9 mouse cellular contexts compared by ENCODE assay signal in the genomic region with DNA sequence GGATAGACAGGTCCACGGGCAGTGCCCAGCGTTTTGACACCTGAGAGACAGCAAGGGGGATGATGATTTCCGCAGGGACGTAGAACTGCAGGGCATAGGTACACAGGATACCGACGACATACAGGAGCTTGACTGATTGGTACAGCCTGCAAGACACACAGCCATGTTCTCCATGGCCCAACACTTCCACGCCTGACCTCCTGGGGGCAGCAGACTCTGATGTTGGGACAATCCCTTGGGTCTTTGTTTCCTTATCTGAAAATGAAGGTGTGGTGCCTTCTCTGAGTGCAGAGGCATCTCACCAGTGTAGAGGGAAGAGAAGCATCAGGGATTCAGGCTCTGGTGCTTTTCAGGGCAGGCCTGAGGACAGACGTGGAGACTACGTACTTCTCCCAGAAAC. TPM values are rescaled to one million over a fixed set of nuclear protein-coding genes. Genes with fewer than 3 reads are reported as not detected.
A peak's percentile ranks its signal among the peaks of the same experiment; 100 is the strongest.
DNase-seq lines count a peak whose midpoint lies in the region; ATAC-seq and TF ChIP-seq lines count a peak whose summit lies in the region.
"Had no signal": no experiment of that assay in that cellular context is flagged by ENCODE, and none has a peak within 500 bp of the region (broad histone marks: within the 10 kb centered on the region; RNA-seq: fewer than 3 reads in every experiment).

No protein-coding gene starts in this region.

- H3K4me3 ChIP-seq in left cerebral cortex, adult 2 months = no peak overlapping the region
- no peak overlapping the region for H3K4me3 ChIP-seq in thymus, adult 2 months (ENCODE audit: control insufficient read depth, insufficient read depth, low read length)
- H3K4me3 ChIP-seq: limb, embryonic 12.5 days had no signal

- intact Hi-C loops in left cerebral cortex, adult 2 months (cut with DNase I) = loop anchor here (5.0 to 10.0 kb wide), 2 partner anchors 80 to 282 kb away; no protein-coding TSS in a partner anchor

- no peaks in the 10 kb centered on the region for H3K27me3 ChIP-seq in thymus, adult 2 months (ENCODE audit: control insufficient read depth, insufficient read depth, low read length)
- H3K27me3 ChIP-seq: limb, embryonic 12.5 days had no signal

- H3K36me3 ChIP-seq in thymus, adult 2 months (ENCODE audit: control insufficient read depth, insufficient read depth, low read length) = no peaks in the 10 kb centered on the region
- H3K36me3 ChIP-seq: limb, embryonic 12.5 days had no signal

- WGBS in thymus, adult 2 months = 65% methylated on average over 9 of the region's 9 CpGs

- H3K27ac ChIP-seq in left cerebral cortex, adult 2 months = no peak overlapping the region
- no peak overlapping the region for H3K27ac ChIP-seq in thymus, adult 2 months (ENCODE audit: control insufficient read depth, insufficient read depth, low read length)
- H3K27ac ChIP-seq: limb, embryonic 12.5 days had no signal

- DNase-seq in cerebellum, adult 9-10 months = peak; percentile 42
- peak; percentile 16 for DNase-seq in 3134 (ENCODE audit: extremely low read depth, insufficient read length, low spot score)
- DNase-seq in ZHBTc4 (ENCODE audit: low read depth, low spot score) = peak; percentile 92
- DNase-seq in forelimb bud, embryonic 11.5 days (ENCODE audit: low read depth, low spot score) = peak; percentile 17
- peak; percentile 54 to 72 for DNase-seq in left cerebral cortex, adult 2 months (ENCODE audit: extremely low spot score in 1 of 2, low spot score in 2 of 2)
- peak; percentile 73 for DNase-seq in thymus, adult 2 months

- no peak for ATAC-seq in cerebellum, adult (ENCODE audit: insufficient number of reproducible peaks, low FRiP score, low TSS enrichment)
- ATAC-seq in megakaryocyte-erythroid progenitor cell, adult 5-6 weeks (replicated peaks; ENCODE audit: low FRiP score, low TSS enrichment, poor library complexity, severe bottlenecking) = peak; percentile 84

- TF ChIP-seq CTCF in left cerebral cortex, adult 2 months (IDR thresholded peaks at IDR 0.05) = peak; percentile 78
- peak; percentile 76; the same call in 1 of the 2 replicates for TF ChIP-seq CTCF in thymus, adult 2 months (IDR thresholded peaks at IDR 0.05; ENCODE audit: borderline replicate concordance, control insufficient read depth, extremely low read depth, insufficient read depth, low read length, poor library complexity)

- TF ChIP-seq POLR2A in thymus, adult 2 months (IDR thresholded peaks at IDR 0.05; ENCODE audit: control insufficient read depth, extremely low read depth, insufficient read depth, low read length, poor library complexity) = no peak

- H3K4me1 ChIP-seq in thymus, adult 2 months (replicated peaks; ENCODE audit: control insufficient read depth, insufficient read depth, low read length) = peaks cover 3% of the 10 kb centered on the region
- H3K4me1 ChIP-seq: limb, embryonic 12.5 days had no signal

RNA-seq across cellular contexts. Expression of gene Slc36a3, which starts 11.2 kb away (rescaled TPM):
- not detected for total RNA-seq in left cerebral cortex, adult 2 months (2021)
- not detected in 2 replicates for total RNA-seq in megakaryocyte-erythroid progenitor cell, adult 5-6 weeks (2014; fragmentation: Nextera tagmentation)
- total RNA-seq in megakaryocyte-erythroid progenitor cell, adult 5-6 weeks (2017) = not detected in 2 replicates
- polyA plus RNA-seq in thymus, adult 2 months (2012; rRNA removed) = 0.48 and 0.74 TPM in 2 replicates
- polyA plus RNA-seq: limb, embryonic 12.5 days had no signal

RNA-seq across cellular contexts. Expression of gene Slc36a2, which starts 22.2 kb away (rescaled TPM):
- under 1 TPM in 1 of 2 experiments, not detected in 1; 0.32 TPM for total RNA-seq in left cerebral cortex, adult 2 months (2021)
- not detected in 2 replicates for total RNA-seq in megakaryocyte-erythroid progenitor cell, adult 5-6 weeks (2014; fragmentation: Nextera tagmentation)
- not detected in 2 replicates for total RNA-seq in megakaryocyte-erythroid progenitor cell, adult 5-6 weeks (2017)
- 38.6 and 44.6 TPM in 2 replicates for polyA plus RNA-seq in thymus, adult 2 months (2012; rRNA removed)

RNA-seq across cellular contexts. Expression of gene Slc36a1, which starts 41.5 kb away (rescaled TPM):
- total RNA-seq in left cerebral cortex, adult 2 months (2021) = 10 to 100 TPM; 74.0 to 79.1 TPM
- total RNA-seq in megakaryocyte-erythroid progenitor cell, adult 5-6 weeks (2014; fragmentation: Nextera tagmentation) = 6.9 and 9.1 TPM in 2 replicates
- 3.0 and 8.3 TPM in 2 replicates for total RNA-seq in megakaryocyte-erythroid progenitor cell, adult 5-6 weeks (2017)
- polyA plus RNA-seq in thymus, adult 2 months (2012; rRNA removed) = 60.3 and 65.3 TPM in 2 replicates

Comparison
In these comparisons a context has a peak if more than half of its experiments do, and no peak if none do; other contexts are left out.
1. DNase-seq: peak in every context shown above with its lines; median percentile 92 in ZHBTc4; 73 in thymus, adult 2 months; 63 in left cerebral cortex, adult 2 months; 42 in cerebellum, adult 9-10 months; 17 in forelimb bud, embryonic 11.5 days; 16 in 3134.
2. RNA of gene Slc36a1, which starts 41.5 kb away (total RNA-seq): 74.0 to 79.1 TPM in left cerebral cortex, adult 2 months; 3.0 to 9.1 TPM in megakaryocyte-erythroid progenitor cell, adult 5-6 weeks; every median in the first group is over 4 times any median in the second.